Mouse (Mus musculus) layer of hippocampus, adult 2 months (tissue): ENCODE measurements around the gene Cecr2. TPM values are rescaled to one million over a fixed set of nuclear protein-coding genes. Genes with fewer than 3 reads are reported as not detected.
"Not testable (repeated sequence)": the region's sequence is repeated elsewhere in the genome, so short reads cannot be mapped to it uniquely, and the experiment has no call there.

Source experiments
- DNase-seq, 2 experiments: peaks; one replicate each; pipeline ENCODE4 v3.0.0; 2022; ENCODE audit warnings: low spot score in 2 of 2
- H3K27ac ChIP-seq: fragments of 200-600 bp; 2 replicates; pipeline ENCODE4 v1.8.1; 2022
- H3K4me3 ChIP-seq: fragments of 200-600 bp; 2 replicates; pipeline ENCODE4 v1.8.1; 2022; ENCODE audit warnings: mild to moderate bottlenecking
- CTCF ChIP-seq: fragments of 200-600 bp; conservative IDR thresholded peaks from 2 replicates; pipeline ENCODE4 v1.8.1; 2022; ENCODE audit warnings: antibody characterized with exemption, mild to moderate bottlenecking, moderate library complexity
- total RNA-seq, 2 experiments: library from RNA; stranded (reverse); gene quantifications; 2 replicates each; pipeline ENCODE4 v1.2.3; 2021

Cecr2 gene
- total RNA-seq, 2 experiments from 2014 or later: 10.0 to 11.8 TPM

DNA sequence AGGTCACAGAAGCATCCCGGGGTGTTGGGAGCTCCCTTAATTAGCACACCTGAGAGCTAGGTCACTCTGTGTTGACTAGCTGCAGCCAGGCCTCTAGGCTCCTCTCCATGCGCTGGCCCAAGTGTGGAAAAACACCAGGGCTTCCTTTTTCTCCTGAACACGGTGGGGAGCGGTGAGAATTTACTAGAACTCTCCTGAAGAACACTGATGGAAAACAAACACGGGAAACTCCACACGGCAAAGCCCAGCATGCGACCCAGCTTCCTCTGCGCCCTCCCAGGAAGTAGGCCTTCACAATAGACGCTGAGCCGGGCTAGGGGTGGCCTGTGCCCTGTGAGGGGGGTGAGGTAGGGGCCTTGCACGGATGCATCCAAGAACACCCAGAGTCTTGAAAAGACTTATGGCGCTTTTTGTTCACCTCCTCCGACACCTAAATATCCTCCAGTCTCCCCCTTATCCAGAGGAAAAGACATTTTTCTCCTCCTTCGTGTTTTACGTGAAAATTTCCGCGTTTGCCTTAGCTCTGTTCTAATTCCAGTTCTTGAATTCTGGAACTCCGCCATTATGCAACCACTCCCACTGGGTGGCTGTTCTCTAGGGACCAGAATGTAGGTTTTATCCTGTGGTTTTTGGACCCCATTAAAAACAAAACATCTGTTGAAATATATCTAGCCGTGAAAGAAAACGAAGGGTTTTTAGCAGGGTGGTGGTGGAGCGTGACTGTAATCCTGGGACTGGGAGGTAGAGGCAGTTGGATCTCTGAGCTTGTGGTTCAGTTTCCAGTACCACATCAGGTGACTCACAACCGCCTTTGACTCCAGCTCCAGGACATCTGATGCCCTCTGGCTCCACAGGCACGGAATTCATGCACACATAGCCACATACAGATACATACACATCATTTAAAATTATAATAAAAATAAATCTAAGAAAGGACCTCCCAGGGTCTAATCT, 21.5 kb upstream of the Cecr2 start:
- peak overlapping the region; percentile 16; the same call in 1 of the 2 replicates for H3K27ac ChIP-seq
- no peak overlapping the region for H3K4me3 ChIP-seq
- no peak for DNase-seq
- no peak for TF ChIP-seq CTCF

DNA sequence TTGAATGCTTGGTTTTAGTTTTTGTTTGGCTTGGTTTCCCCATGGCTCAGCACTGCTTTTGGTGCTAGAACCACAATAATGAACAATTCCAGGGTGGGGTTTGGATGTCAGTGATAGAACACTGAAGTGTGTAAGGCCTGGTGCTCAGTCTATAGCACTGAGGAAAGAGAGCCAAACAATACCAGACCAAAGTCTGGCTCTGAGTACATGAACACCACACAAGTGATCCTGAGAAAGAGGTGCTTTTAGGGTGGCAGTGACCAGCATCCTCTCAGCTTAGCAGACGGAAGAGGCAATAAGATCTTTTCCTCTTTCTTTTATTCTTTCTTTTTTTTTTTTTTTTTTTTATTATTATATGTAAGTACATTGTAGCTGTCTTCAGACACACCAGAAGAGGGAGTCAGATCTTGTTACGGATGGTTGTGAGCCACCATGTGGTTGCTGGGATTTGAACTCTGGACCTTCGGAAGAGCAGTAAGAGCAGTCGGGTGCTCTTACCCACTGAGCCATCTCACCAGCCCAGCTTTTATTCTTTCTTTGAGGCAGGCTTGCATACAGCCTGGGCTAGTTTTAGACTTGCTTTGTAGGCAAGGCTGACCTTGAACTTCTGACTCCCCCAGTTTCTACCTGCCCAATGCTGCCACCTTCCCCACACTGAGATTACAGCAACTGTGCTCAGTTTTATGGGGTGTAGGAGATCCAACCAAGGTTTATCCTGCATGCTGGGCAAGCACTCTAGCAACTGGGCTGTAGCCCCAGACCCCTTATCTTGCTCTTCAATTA, 18.7 kb upstream of the Cecr2 start:
- not testable (repeated sequence) for H3K4me3 ChIP-seq, H3K27ac ChIP-seq, DNase-seq

DNA sequence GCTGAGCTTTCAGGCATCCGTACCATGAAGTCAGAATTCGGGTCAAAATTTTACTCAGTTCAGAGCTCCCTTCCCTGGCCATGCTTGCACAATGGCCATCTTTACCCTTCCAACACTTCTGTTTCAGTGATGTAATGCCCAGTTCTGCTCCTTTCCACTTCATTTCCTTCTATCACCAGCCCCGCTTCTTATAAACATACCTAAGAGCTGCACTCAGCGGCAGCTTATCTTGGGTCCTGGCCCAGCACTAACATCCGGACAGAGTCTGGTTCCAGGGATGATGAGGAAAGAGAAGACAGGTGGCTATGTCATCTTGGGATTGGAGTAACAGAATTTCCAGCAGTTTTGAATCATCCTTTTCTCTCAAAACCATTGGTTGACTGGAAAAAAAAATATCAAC, 18.0 kb upstream of the Cecr2 start:
- Histone ChIP-seq H3K27ac (no peak overlapping the region), H3K4me3 (no peak overlapping the region)
- no peak for DNase-seq
- no peak for TF ChIP-seq CTCF

DNA sequence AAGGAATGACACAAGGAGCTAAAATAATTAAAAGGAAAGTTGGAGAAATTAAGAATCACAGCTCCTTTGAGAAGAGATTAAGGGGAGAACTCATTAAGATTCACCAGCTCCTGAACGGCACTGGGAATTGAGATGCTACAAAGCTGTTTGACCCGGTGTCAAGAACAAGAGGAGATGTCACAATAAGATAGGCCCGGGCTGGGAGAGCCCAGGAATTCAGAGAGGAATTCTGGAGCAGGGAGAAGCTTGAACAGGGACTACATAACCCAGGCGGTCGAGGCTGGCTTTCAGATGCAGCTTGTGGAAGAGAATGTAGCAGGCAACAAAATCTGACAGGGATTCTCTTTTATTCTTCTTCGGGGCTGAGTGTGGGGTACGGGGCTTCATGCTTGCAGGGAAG, 13.5 kb upstream of the Cecr2 start:
- DNase-seq: no peak
- no peak overlapping the region for H3K4me3 ChIP-seq
- no peak for TF ChIP-seq CTCF
- no peak overlapping the region for H3K27ac ChIP-seq

DNA sequence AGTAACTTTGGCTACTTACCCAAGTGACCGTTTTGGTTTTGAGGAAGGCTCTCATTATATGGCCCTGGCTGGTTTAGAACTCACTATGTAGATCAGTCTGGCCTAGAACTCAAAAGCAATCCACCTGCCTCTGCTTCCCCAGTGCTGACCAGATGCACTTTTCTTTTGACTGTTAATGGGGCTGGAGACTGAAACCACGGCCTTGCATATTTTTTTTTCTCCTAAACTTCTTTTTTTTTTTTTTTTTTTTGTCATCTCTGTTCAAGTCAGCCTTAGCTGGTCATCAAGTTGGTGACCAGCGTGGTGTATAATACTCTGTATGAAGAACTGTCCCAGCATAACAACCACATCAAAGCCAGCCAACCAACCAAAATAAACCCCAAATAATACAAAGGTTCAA, 10.5 kb upstream of the Cecr2 start:
- no peak for DNase-seq
- H3K4me3 ChIP-seq: no peak overlapping the region
- TF ChIP-seq CTCF: no peak
- H3K27ac ChIP-seq: no peak overlapping the region

DNA sequence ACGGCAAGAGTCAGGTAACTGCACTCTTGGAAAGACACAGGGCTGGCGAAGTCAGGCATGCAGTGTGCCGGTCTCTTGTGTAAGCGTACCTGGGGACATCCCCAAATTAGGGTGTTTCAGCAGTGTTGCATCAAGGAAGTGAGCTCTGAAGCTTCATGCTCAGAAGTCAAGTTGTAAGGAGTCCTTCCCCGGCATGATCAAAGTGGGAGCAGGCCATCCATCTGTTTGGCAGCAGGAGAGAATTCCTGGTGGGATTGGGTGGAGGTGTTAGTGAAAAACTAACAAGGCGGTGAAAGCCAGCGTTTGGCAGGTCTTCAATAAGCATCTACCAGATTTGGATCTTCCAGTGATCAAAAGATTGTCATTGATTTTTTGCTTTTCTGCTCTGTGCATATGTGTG, 7.3 kb upstream of the Cecr2 start:
- TF ChIP-seq CTCF: no peak
- Histone ChIP-seq H3K4me3 (no peak overlapping the region), H3K27ac (no peak overlapping the region)
- no peak for DNase-seq

DNA sequence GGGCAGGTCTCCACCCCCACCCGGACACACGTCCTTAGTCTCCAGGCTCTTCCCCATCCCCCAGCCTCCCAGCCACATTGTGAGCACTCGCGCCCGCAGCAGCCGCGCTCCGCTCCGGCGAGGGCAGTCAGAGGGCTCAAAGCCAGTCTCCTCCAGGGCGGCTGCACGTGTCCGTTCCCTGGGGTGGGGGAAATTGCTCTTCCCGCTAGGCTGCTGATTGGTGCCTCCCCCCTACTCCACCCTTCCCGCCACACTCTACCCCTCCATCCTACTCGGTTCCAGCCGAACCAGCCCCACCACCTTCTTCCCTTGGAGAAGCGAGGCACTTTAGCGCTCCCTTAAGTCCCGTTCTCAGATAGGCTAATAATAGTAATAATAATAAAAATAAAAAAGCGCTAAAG, 754 bp upstream of the Cecr2 start:
- peak; percentile 27 to 50 for DNase-seq
- TF ChIP-seq CTCF: no peak
- peak overlapping the region; percentile 88 for H3K27ac ChIP-seq
- peak overlapping the region; percentile 60 for H3K4me3 ChIP-seq

DNA sequence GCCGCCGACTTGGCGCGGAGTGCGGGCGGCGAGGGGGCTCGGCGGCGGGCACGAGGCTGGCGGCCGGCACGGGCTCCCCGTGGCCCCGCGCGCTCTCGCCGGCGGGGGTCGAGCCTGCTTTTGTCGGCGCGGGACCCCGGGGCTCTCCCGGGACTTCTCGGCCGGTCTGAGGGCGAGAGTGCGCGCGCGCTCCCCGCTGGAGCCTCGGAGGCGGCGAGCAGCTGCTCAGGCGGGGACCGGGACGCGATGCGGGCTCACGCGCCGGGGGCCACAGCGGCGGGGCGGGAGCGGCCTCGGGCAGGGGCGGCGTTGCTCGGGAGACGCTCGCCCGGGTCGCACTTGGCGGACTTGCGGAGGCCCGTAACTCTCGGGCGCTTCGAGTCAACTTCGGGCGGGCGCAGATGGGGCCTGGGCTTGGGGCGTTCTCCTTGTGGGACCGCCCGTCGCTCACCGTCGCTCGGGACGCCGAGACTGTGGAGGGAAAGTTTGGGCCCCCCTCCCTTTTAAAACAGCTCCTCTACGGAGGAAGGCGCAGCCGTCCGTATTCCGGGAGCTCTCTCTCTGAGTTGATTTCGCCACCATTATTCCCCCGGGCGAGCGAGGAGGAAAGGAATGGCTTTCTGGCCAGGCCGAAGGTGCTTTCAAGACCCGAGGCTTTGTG, 722 bp downstream of the Cecr2 start:
- TF ChIP-seq CTCF: no peak
- Histone ChIP-seq H3K27ac (peak overlapping the region; percentile 97), H3K4me3 (peak overlapping the region; percentile 81)
- peak; percentile 19 to 27 for DNase-seq

DNA sequence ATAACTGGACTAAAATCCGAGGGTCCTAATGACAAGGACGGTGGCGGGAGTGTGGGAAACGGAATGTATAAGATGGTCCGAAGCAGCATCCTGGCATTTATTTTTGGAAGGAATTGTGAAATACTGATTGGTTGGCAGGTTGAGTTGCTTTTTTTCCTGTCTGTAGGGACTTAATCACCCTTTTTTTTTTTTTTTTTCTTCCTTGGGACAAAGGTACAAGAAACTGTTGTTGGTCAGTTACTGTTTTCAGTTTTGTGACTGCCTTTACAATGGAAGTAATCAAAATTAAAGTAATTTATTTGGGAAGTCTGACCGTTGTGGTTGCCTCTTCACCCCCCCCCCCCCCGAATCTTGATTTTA, 1.2 kb downstream of the Cecr2 start:
- peak overlapping the region; percentile 81 for H3K4me3 ChIP-seq
- DNase-seq: no peak
- H3K27ac ChIP-seq: peak overlapping the region; percentile 97
- no peak for TF ChIP-seq CTCF

DNA sequence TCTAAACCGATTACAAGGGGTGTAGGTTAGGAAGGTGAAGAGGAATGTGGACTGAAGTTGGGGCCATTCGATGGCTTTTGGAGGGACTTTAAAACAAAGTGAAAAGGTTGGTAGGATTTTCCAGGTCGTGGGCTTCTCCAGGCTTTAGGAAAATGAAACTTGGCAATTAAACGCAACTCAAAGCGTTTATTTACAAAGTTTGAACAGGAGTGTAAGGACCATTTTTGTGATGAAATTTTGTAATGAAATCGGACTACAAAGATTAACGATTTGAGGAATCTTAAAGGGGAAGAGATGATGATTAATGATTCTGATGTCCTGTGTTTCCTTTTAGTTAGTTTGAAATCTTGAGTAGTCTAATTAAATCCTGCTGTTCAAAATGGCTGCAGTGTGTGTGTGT, 1.7 kb downstream of the Cecr2 start:
- H3K27ac ChIP-seq: no peak overlapping the region
- peak overlapping the region; percentile 81 for H3K4me3 ChIP-seq
- no peak for TF ChIP-seq CTCF
- DNase-seq: no peak

DNA sequence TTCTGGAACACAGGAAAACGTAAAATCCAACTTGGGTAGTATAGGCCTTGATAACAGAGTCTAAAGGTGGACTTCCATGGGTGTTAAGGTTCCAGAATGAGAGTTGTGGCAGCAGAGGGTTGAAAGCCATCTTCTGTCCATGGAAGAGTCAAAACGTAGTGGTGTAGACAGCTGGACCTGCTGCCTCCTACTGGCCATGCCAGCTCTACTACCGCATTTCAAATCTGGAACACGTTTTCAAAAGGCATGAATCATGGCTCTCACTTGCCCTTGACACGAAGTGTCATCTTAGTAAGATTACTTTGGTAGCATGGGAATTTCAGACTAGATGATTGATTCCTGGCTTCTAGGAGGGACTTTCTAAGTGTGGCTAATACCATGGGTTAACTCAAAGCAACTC, 8.0 kb downstream of the Cecr2 start:
- H3K4me3 ChIP-seq: no peak overlapping the region
- TF ChIP-seq CTCF: peak; percentile 67
- no peak for DNase-seq
- H3K27ac ChIP-seq: no peak overlapping the region

DNA sequence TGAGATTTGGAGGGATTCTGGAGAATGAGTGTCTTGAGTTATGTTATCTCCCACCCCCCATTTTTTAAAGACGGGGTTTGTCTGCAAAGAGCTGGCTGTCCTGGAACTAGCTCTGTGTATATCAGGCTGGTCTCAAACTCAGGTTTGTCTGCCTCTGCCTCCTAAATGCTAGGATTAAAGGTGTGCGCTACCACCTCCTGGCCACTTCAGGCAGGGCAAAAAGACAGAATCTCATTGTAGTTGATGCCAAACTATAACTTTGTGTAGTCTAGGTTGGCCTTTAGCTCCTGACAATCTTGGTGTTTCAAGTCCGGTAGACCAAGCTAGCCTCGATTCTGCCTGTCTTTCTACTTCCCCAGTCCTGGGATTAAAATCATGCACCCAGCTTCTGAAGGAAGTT, 8.7 kb downstream of the Cecr2 start:
- no peak overlapping the region for H3K4me3 ChIP-seq
- no peak for DNase-seq
- H3K27ac ChIP-seq: no peak overlapping the region
- peak; percentile 46 for TF ChIP-seq CTCF

DNA sequence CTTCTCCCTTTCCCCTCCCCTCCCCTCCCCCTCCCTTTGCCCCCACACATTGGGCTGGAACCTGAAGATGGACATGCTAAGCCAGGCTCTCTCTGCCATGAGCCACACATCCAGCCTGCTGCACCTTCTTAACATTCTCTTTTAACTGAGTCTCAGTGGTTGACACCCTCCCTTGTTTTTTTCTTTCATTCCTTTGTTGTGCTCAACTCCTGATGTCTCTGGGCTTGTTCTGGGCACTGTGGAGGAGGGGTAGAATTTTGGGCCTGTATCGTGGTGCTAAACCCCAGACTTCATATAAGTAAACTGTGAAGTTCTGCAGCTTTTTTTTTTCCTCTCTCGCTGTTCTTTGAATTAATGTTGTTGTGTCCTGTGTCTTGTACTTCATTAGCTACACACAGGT, 9.8 kb downstream of the Cecr2 start:
- DNase-seq: no peak
- TF ChIP-seq CTCF: no peak
- no peak overlapping the region for H3K4me3 ChIP-seq
- H3K27ac ChIP-seq: no peak overlapping the region
